Mouse (Mus musculus) heart, adult 2 months (tissue): ENCODE measurements at regions not wholly inside any gene's neighbourhood (a gene's known extent, or its start where the extent isn't known, plus 50 kb on each side); places are given as distances from the start of the nearest gene placed in this dataset.

Experiments
- CTCF ChIP-seq: fragments of 200-600 bp; IDR thresholded peaks from 2 replicates; pipeline ENCODE4 v1.8.1; 2022; ENCODE audit warnings: antibody characterized with exemption, mild to moderate bottlenecking, moderate library complexity
- EP300 ChIP-seq: fragments of 200-500 bp; IDR thresholded peaks from 2 replicates; pipeline ENCODE4 v1.6.1; 2011; ENCODE audit warnings: low read depth, low read length, control low read depth; ENCODE audit not compliant: insufficient read depth
- POLR2A ChIP-seq: fragments of 200-500 bp; IDR thresholded peaks from 2 replicates; pipeline ENCODE4 v1.6.1; 2011; ENCODE audit warnings: mild to moderate bottlenecking, low read depth, low read length, control low read depth; ENCODE audit not compliant: insufficient read depth

DNA sequence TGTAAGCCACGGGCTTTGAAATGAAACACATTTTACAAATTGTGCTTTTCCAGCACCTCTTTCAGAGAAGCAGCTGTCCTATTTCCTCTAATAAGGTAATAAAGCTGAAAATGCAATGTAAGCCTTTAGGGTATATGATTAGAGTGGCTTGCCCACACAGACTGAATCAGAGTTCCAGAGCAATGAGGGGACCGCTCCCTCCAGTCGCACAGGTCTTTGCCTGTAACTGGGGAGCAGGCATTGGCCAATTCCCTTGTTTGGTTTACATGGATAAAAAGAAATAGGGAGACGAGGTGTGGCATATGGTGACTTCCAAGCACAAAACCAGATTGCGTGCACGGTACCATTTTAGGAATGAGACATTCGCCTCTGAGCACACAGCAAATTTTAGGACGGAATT is 112.7 kb upstream of the Frg1 start:
- no peak for TF ChIP-seq EP300
- no peak for TF ChIP-seq CTCF
- TF ChIP-seq POLR2A = no peak
